Mouse (Mus musculus): ENCODE data around the gene Dnmt3a.

GRCm38 (mm10) chr12:3854419-3854818, 48.6 kb downstream of the Dnmt3a start:
- TF ChIP-seq CTCF (IDR thresholded peaks at IDR 0.05) = no peak
- TF ChIP-seq POLR2A (IDR thresholded peaks at IDR 0.05; ENCODE audit: insufficient read depth, low read depth, low read length) = no peak
